Mouse (Mus musculus): Measurements from ENCODE around the gene Olfr1269.

The Olfr1269 gene

DNA sequence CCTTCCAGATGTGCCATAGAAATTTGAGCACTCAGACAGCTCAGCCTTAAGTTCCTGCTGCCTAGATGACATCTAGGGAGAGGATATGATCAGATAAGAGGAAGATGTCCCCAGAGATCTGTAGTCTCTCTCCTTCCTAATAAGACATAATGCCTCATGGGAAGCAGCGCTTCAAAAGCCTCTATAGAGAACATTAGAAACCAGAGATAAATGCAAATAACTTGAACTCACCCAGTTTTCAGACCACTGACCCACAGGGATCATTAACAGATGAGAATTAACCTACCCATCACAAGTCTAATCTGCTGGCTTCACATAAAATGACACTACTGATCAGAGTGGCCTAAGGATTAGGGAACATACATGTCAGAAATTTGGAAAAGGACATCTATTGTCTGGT lies at the start of gene Olfr1269:
Olfr1269 (minus strand) TSS at position 101 of the 400 bp plus-strand sequence.
- DNase-seq (ENCODE audit: extremely low read depth, insufficient read length, low spot score): no peak

DNA sequence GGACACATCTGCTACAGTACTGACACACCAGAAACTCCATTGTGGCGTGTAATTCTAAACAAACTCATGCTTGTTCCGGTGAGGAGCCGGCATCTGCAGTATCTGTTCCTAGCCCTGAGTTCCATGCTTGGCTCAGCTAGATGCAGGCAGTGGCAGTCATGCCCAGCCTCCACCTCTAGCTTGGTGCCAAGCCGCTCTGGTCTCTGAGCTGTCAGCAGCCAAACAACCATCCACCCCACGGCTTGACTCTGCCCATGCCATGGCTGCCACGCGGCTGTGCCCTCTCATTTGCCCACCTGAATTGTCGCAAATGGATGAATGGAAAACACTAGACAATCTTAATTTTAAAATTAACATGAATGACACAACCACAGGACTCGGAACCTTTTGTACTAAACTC lies 32.7 kb upstream of the Olfr1269 start:
- no peak for DNase-seq (ENCODE audit: extremely low read depth, insufficient read length, low spot score)

DNA sequence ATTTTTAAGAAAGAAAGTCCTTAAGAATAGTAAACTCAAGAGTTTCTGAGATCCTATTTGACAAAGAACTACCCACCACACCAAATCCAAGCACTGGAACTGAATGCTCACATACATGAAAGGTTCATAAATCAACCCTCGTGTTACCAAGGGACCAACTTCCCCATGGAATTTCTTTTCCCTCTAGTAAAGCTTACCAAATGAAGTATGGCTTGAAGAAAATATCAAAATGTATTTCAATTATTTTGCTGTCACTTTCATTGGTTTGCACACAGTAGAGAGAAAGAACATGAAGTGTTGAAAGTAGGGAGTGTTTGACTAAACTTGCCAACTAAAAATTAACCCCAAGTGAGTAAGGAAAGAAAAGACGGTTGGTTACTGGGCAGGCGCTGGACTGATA lies 31.8 kb upstream of the Olfr1269 start, which contains the start of gene Olfr1270:
Olfr1270 (minus strand) TSS at position 101 of the 400 bp plus-strand sequence.
- DNase-seq (ENCODE audit: extremely low read depth, insufficient read length, low spot score): no peak

DNA sequence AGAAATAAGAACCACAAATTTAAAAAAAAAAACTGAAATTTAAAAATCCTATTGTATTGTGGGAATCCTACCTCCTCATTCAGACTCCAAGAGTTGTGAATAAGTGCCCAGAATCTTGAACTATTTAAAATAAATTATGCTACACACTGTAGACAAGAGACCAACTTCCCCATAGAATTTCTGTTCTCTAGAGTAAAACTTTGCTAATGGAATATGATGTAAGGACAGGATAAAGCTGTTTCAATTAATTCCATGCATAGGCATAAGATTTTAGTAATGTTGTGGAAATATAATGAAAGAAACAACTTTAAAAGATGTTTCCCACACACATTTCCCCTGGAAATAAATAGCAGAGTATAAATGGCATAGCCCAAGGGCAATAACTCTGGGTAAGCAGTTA lies 21.0 kb upstream of the Olfr1269 start, which contains the start of gene Olfr32:
Olfr32 (minus strand) TSS at position 101 of the 400 bp plus-strand sequence.
- no peak for DNase-seq (ENCODE audit: extremely low read depth, insufficient read length, low spot score)

DNA sequence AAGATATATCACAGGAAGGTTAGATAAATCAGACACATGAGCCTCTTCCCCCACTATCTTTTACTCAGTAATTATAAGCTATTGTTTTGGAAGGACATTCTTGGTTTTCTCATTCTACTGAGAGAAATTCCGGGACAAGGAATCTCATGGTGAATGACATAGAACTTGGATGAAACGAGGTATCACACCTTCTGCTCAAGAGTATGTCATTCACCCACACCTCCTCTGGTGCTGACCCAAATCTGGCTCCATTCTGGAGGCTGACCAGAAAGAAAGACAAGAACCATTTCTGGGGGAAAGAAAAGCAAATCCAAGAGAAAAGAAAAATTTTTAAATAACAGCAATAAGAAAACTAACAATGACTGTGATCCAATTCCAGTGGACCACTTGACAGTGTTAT lies 51.1 kb downstream of the Olfr1269 start:
- DNase-seq (ENCODE audit: extremely low read depth, insufficient read length, low spot score): no peak

Data from 3134 (cell line).